Mouse (Mus musculus): ENCODE results near the gene Ylpm1. TPM values are rescaled to one million over a fixed set of nuclear protein-coding genes. Genes with fewer than 3 reads are reported as not detected.

Gene Ylpm1
- polyA plus RNA-seq (2015; fragmentation: Nextera tagmentation; extraction: Ambion mirVana): 19.5 and 19.9 TPM in 2 replicates

DNA sequence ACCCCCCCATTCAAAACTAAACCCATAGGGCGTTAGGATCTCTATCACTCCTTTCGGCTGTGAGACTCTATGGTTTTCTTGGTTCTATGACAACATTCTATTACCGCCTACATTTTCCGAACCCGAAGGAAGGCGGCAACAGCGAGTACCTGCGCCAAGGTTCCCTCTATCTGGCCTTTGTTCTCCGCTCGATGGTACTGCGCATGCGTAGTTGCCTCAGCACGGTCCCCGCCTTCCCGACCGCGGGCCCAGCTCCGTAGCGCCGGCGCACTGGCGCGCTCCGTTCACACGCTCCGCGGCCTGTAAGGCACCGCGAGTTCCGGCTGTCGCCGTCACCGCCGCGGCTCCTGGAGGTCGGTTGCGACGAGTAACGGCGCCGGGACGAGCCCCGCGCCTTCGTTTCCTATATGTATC lies at the start of gene Ylpm1:
Gene Ylpm1 (plus strand): TSS at position 239 of the 414 bp plus-strand sequence.

DNA sequence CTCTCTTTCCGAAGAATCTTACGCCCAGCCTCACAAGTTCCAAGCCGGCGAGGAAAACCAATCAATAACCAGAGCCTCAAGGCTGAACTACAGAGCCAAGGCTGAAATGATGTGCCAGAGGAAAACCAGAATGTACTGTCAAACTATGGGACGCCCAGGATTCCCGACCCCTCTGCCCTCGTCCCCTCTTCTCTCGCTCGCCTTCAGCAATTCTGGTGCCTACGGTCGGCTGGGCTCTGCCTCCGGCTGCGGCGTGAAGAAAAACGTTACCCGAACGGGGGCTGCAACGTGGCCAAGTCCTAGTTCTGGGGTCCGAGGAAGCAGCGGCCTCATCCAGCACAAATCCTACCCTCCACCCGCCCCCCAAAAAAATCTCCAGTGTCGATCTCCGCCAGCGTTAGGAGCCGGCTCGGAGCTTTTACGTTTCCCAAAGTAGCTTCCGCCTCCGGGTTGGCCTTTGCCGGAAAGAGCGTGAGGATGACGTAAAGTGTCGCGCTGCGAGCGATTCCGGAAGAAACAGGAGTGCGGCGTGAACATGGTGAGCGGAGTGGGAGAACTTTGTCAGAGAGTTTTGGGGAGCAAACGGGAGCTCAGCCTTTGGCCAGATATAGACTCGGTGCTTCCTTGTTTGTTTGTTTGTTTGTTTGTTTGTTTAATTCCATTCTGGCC lies 25.6 kb upstream of the Ylpm1 start, which contains the start of the genes Fcf1 and Arel1:
Gene Fcf1 (plus strand): TSS at position 470 of the 669 bp plus-strand sequence.
Gene Arel1 (minus strand): TSS at position 473 of the 669 bp plus-strand sequence.

DNA sequence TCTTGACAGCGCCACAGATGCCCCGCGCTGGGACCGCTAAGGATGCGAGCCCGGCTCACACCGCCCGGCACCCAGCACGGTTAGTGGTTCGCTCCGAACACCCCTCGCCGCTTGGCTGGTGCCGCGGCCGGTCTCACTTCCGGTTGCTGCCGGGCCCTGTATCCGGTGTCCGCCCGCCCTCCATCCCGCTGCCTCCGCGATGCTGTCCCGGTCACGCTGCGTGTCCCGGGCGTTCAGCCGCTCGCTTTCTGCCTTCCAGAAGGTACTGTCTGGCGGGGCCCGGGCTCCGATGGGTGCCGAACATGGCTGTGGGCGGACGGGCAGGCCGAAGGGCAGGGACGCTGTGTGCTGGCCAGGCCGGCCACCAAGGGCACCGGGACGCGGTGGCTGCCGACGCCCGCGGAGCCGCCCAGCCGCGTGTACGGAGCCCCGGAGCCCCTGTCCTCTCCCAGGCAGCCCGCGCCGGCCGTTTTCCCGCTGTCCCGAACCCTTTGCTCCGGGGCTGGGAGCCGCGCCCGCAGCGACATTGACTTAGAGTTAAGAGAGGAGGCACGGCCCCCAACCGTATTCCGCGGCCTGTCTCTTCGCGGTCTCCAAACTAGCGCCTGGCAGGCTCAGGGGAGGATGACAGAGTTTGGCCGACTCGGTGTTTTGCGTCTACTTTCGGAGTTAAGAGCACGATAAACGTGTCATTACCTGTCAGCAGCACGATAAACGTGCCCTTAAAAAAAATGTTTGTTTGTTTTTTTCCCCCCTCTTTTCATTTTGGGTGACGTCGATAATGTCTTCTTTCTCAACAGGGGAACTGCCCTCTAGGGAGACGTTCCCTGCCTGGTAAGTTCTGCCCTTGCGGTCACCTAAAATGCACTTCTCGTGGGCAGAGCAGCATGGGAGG lies 114.8 kb downstream of the Ylpm1 start, which contains the start of the genes Prox2 and Dlst:
Gene Prox2 (minus strand): TSS at position 62 of the 895 bp plus-strand sequence.
Gene Dlst (plus strand): TSS at position 136 of the 895 bp plus-strand sequence.

Other genes with a start within 250 kb of the Ylpm1 start
- 66.6 and 68.5 TPM in 2 replicates for gene Npc2, start 223.2 kb upstream of the Ylpm1 start, polyA plus RNA-seq (2015; fragmentation: Nextera tagmentation; extraction: Ambion mirVana)
- gene Isca2, start 223.1 kb upstream of the Ylpm1 start, polyA plus RNA-seq (2015; fragmentation: Nextera tagmentation; extraction: Ambion mirVana): 159 and 164 TPM in 2 replicates
- 1.9 and 2.2 TPM in 2 replicates for gene Ltbp2, start 119.8 kb upstream of the Ylpm1 start, polyA plus RNA-seq (2015; fragmentation: Nextera tagmentation; extraction: Ambion mirVana)
- gene Fcf1, start 25.4 kb upstream of the Ylpm1 start, polyA plus RNA-seq (2015; fragmentation: Nextera tagmentation; extraction: Ambion mirVana): 220 and 237 TPM in 2 replicates
- 10.4 and 12.1 TPM in 2 replicates for gene Arel1, start 25.4 kb upstream of the Ylpm1 start, polyA plus RNA-seq (2015; fragmentation: Nextera tagmentation; extraction: Ambion mirVana)
- 2.6 and 3.9 TPM in 2 replicates for gene Prox2, start 114.4 kb downstream of the Ylpm1 start, polyA plus RNA-seq (2015; fragmentation: Nextera tagmentation; extraction: Ambion mirVana)
- gene Dlst, start 114.5 kb downstream of the Ylpm1 start, polyA plus RNA-seq (2015; fragmentation: Nextera tagmentation; extraction: Ambion mirVana): 55.8 and 91.8 TPM in 2 replicates
- 3.4 and 6.8 TPM in 2 replicates for gene Rps6kl1, start 154.9 kb downstream of the Ylpm1 start, polyA plus RNA-seq (2015; fragmentation: Nextera tagmentation; extraction: Ambion mirVana)
- 5.9 and 11.9 TPM in 2 replicates for gene Pgf, start 181.5 kb downstream of the Ylpm1 start, polyA plus RNA-seq (2015; fragmentation: Nextera tagmentation; extraction: Ambion mirVana)
- 51.3 and 64.4 TPM in 2 replicates for gene Eif2b2, start 223.2 kb downstream of the Ylpm1 start, polyA plus RNA-seq (2015; fragmentation: Nextera tagmentation; extraction: Ambion mirVana)